Mouse (Mus musculus) embryonic fibroblast, embryonic 13.5 days (primary cell): ENCODE results near the gene Kirrel3.

Experiments
- CTCF ChIP-seq: IDR thresholded peaks from 2 replicates; pipeline ENCODE4 v1.5.1; 2011; ENCODE audit warnings: mild to moderate bottlenecking, control low read depth, low read length, moderate library complexity, borderline replicate concordance; ENCODE audit not compliant: insufficient read depth
- POLR2A ChIP-seq: IDR thresholded peaks from 2 replicates; pipeline ENCODE4 v1.6.1; 2011; ENCODE audit warnings: low read depth, mild to moderate bottlenecking, control low read depth, low read length, moderate library complexity

- TF ChIP-seq CTCF (no peak), POLR2A (no peak)
Measured at GRCm38 (mm10) chr9:34635696-34636095, 150.0 kb downstream of the Kirrel3 start.
